Mouse (Mus musculus): ENCODE results near the gene Timm29. TPM values are rescaled to one million over a fixed set of nuclear protein-coding genes. Genes with fewer than 3 reads are reported as not detected.

Timm29 gene
- polyA plus RNA-seq, 1 experiment: 43.5 TPM

GRCm38 (mm10) chr9:21564420-21564819 is 28.1 kb upstream of the Timm29 start:
- WGBS: 85% methylated on average over 1 of the region's 1 CpGs
- no peak overlapping the region for H3K27ac ChIP-seq (ENCODE audit: control insufficient read depth, insufficient read depth, low read length)
- peaks cover 3% of the 10 kb centered on the region; the same call in 1 of the 2 replicates for H3K4me1 ChIP-seq (replicated peaks; ENCODE audit: control insufficient read depth, insufficient read depth, low read length)
- no peaks in the 10 kb centered on the region for H3K27me3 ChIP-seq (ENCODE audit: control insufficient read depth, insufficient read depth, low read length)
- no peaks in the 10 kb centered on the region for H3K36me3 ChIP-seq (ENCODE audit: control insufficient read depth, insufficient read depth, low read length)
- no peak overlapping the region for H3K4me3 ChIP-seq (ENCODE audit: control insufficient read depth, insufficient read depth, low read length)
- TF ChIP-seq CTCF (IDR thresholded peaks at IDR 0.05; ENCODE audit: borderline replicate concordance, control insufficient read depth, extremely low read depth, insufficient read depth, low read length, poor library complexity) (no peak), POLR2A (IDR thresholded peaks at IDR 0.05; ENCODE audit: control insufficient read depth, extremely low read depth, insufficient read depth, low read length, poor library complexity) (no peak)
- no peak for DNase-seq

GRCm38 (mm10) chr9:21565004-21565586 is 27.4 kb upstream of the Timm29 start:
- H3K36me3 ChIP-seq (ENCODE audit: control insufficient read depth, insufficient read depth, low read length): no peaks in the 10 kb centered on the region
- peaks cover 3% of the 10 kb centered on the region; the same call in 1 of the 2 replicates for H3K4me1 ChIP-seq (replicated peaks; ENCODE audit: control insufficient read depth, insufficient read depth, low read length)
- no peak for DNase-seq
- no peak for TF ChIP-seq POLR2A (IDR thresholded peaks at IDR 0.05; ENCODE audit: control insufficient read depth, extremely low read depth, insufficient read depth, low read length, poor library complexity)
- no peak for TF ChIP-seq CTCF (IDR thresholded peaks at IDR 0.05; ENCODE audit: borderline replicate concordance, control insufficient read depth, extremely low read depth, insufficient read depth, low read length, poor library complexity)
- H3K4me3 ChIP-seq (ENCODE audit: control insufficient read depth, insufficient read depth, low read length): no peak overlapping the region
- 93% methylated on average over 4 of the region's 4 CpGs for WGBS
- no peaks in the 10 kb centered on the region for H3K27me3 ChIP-seq (ENCODE audit: control insufficient read depth, insufficient read depth, low read length)
- H3K27ac ChIP-seq (ENCODE audit: control insufficient read depth, insufficient read depth, low read length): no peak overlapping the region

GRCm38 (mm10) chr9:21566538-21566937 is 26.0 kb upstream of the Timm29 start:
- no peak for DNase-seq
- Histone ChIP-seq H3K4me3 (ENCODE audit: control insufficient read depth, insufficient read depth, low read length) (no peak overlapping the region), H3K4me1 (replicated peaks; ENCODE audit: control insufficient read depth, insufficient read depth, low read length) (peaks cover 3% of the 10 kb centered on the region; the same call in 1 of the 2 replicates), H3K36me3 (ENCODE audit: control insufficient read depth, insufficient read depth, low read length) (no peaks in the 10 kb centered on the region; the same call in 1 of the 2 replicates), H3K27ac (ENCODE audit: control insufficient read depth, insufficient read depth, low read length) (no peak overlapping the region), H3K27me3 (ENCODE audit: control insufficient read depth, insufficient read depth, low read length) (no peaks in the 10 kb centered on the region)
- WGBS: 95% methylated on average over 1 of the region's 1 CpGs
- TF ChIP-seq POLR2A (IDR thresholded peaks at IDR 0.05; ENCODE audit: control insufficient read depth, extremely low read depth, insufficient read depth, low read length, poor library complexity) (no peak), CTCF (IDR thresholded peaks at IDR 0.05; ENCODE audit: borderline replicate concordance, control insufficient read depth, extremely low read depth, insufficient read depth, low read length, poor library complexity) (no peak)

DNA sequence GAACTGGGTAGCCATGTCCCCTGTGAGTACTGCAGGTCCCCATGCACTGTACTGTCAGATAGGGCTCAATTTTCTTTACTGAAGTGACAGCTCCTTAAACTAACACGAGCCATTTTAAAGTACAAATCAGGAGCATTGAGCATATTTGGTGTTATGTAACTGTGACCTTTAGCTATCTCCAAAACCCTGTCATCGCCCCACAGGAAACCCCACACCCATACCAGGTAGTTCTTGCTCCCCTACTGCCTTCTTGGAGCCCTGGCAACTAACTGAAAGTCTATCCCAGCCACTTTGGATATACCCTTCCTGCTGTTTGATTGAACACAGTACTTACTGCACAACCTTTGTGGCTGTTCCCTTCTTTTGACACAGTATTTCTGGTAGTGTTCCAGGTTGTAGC is 25.5 kb upstream of the Timm29 start:
- Histone ChIP-seq H3K27ac (ENCODE audit: control insufficient read depth, insufficient read depth, low read length) (no peak overlapping the region), H3K27me3 (ENCODE audit: control insufficient read depth, insufficient read depth, low read length) (no peaks in the 10 kb centered on the region), H3K4me1 (replicated peaks; ENCODE audit: control insufficient read depth, insufficient read depth, low read length) (peaks cover 3% of the 10 kb centered on the region; the same call in 1 of the 2 replicates), H3K4me3 (ENCODE audit: control insufficient read depth, insufficient read depth, low read length) (no peak overlapping the region), H3K36me3 (ENCODE audit: control insufficient read depth, insufficient read depth, low read length) (peaks cover 4% of the 10 kb centered on the region; the same call in 1 of the 2 replicates)
- 77% methylated on average over 2 of the region's 2 CpGs for WGBS
- no peak for DNase-seq
- TF ChIP-seq POLR2A (IDR thresholded peaks at IDR 0.05; ENCODE audit: control insufficient read depth, extremely low read depth, insufficient read depth, low read length, poor library complexity) (no peak), CTCF (IDR thresholded peaks at IDR 0.05; ENCODE audit: borderline replicate concordance, control insufficient read depth, extremely low read depth, insufficient read depth, low read length, poor library complexity) (no peak)

DNA sequence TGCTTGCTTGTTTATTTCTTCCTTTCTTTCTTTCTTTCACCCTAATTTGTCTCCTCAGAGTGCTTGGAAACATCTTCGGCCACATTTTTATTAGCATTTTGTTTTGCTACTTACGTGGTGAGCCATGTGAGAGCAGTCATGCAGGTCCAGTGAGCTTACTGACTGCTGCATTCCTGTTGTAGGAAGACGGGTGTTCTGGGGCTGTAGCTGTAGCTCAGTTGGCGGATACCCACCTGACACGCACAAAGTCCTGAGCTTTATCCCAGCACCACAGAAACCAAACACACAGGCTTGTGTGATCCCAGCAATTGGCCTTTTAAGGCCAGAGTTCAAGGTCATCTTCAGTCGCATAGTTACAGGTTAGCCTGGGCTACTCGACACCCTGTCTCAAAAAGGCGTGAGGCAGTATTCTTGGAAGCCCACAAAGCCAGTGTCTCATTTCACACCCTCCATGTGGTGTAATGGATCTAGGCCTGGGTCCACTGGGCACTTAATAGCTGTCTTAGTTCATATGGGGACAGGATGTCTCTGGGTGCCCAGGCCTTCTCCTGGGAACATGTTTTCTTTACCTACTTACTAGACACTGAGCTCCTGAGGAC is 23.8 kb upstream of the Timm29 start:
- TF ChIP-seq POLR2A (IDR thresholded peaks at IDR 0.05; ENCODE audit: control insufficient read depth, extremely low read depth, insufficient read depth, low read length, poor library complexity) (no peak), CTCF (IDR thresholded peaks at IDR 0.05; ENCODE audit: borderline replicate concordance, control insufficient read depth, extremely low read depth, insufficient read depth, low read length, poor library complexity) (no peak)
- Histone ChIP-seq H3K4me3 (ENCODE audit: control insufficient read depth, insufficient read depth, low read length) (no peak overlapping the region), H3K4me1 (replicated peaks; ENCODE audit: control insufficient read depth, insufficient read depth, low read length) (peaks cover 3% of the 10 kb centered on the region; the same call in 1 of the 2 replicates), H3K27ac (ENCODE audit: control insufficient read depth, insufficient read depth, low read length) (no peak overlapping the region), H3K27me3 (ENCODE audit: control insufficient read depth, insufficient read depth, low read length) (no peaks in the 10 kb centered on the region), H3K36me3 (ENCODE audit: control insufficient read depth, insufficient read depth, low read length) (peaks cover 6% of the 10 kb centered on the region; the same call in 1 of the 2 replicates)
- DNase-seq: no peak
- 96% methylated on average over 8 of the region's 8 CpGs for WGBS

DNA sequence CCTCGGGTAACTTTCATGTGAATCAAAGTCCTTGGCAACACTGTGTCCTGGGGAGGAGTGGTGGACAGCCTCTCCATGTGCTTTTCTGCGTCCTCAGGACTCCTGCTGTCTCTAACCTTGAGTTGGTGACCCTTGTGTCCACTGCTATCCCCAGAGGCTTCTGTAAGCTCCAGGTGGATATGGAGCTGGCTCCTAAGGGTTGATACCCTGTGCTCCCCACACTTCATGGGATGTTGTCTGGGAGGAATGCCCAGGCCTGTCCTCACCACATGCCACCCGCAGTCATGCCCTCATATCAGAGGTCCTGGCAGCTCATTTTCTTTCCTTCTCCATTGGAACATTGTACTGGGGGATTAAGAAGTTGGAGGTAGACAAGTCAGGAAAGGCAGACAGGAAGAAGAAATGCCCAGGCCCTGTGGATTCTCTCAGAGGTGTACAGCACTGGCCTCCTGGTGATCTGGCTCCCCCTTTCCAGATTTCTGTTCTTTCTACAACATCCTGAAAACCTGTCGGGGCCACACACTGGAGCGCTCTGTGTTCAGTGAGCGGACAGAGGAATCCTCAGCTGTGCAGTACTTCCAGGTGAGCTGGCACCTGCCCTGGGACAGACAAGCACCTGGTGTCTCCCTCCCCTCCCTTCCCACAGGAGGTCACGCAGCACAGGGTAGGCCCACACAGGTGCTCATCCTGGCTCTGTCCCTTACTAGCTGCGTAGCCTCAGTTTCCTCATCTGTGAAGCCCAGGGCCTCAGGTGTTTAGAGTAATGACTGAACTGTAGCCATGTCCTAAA is 18.3 kb upstream of the Timm29 start:
- peaks cover 6% of the 10 kb centered on the region; the same call in 1 of the 2 replicates for H3K36me3 ChIP-seq (ENCODE audit: control insufficient read depth, insufficient read depth, low read length)
- H3K4me3 ChIP-seq (ENCODE audit: control insufficient read depth, insufficient read depth, low read length): no peak overlapping the region
- 95% methylated on average over 8 of the region's 8 CpGs for WGBS
- no peaks in the 10 kb centered on the region for H3K27me3 ChIP-seq (ENCODE audit: control insufficient read depth, insufficient read depth, low read length)
- H3K27ac ChIP-seq (ENCODE audit: control insufficient read depth, insufficient read depth, low read length): no peak overlapping the region
- TF ChIP-seq CTCF (IDR thresholded peaks at IDR 0.05; ENCODE audit: borderline replicate concordance, control insufficient read depth, extremely low read depth, insufficient read depth, low read length, poor library complexity): no peak
- TF ChIP-seq POLR2A (IDR thresholded peaks at IDR 0.05; ENCODE audit: control insufficient read depth, extremely low read depth, insufficient read depth, low read length, poor library complexity): no peak
- DNase-seq: no peak
- no peaks in the 10 kb centered on the region for H3K4me1 ChIP-seq (replicated peaks; ENCODE audit: control insufficient read depth, insufficient read depth, low read length)
